Mouse (Mus musculus) MEL (cell line): ENCODE data around the gene Vwce.

Experiments
- CTCF ChIP-seq, 3 experiments: IDR thresholded peaks in 2 of 3; conservative IDR thresholded peaks in 1 of 3; 2 replicates each; pipeline ENCODE4 v1.5.1; 2011 to 2012; ENCODE audit warnings: low read length in 3 of 3, low read depth in 2 of 3, mild to moderate bottlenecking in 2 of 3, improper control_type of control experiment in 1 of 3, inconsistent platforms in 1 of 3, mixed read lengths in 1 of 3, moderate library complexity in 1 of 3; ENCODE audit not compliant: control insufficient read depth in 1 of 3, insufficient read depth in 1 of 3, poor library complexity in 1 of 3, severe bottlenecking in 1 of 3
- HCFC1 ChIP-seq: IDR thresholded peaks from 2 replicates; pipeline ENCODE4 v1.6.1; 2012; ENCODE audit warnings: low read depth, mild to moderate bottlenecking, inconsistent platforms, low read length, improper control_type of control experiment, moderate library complexity

DNA sequence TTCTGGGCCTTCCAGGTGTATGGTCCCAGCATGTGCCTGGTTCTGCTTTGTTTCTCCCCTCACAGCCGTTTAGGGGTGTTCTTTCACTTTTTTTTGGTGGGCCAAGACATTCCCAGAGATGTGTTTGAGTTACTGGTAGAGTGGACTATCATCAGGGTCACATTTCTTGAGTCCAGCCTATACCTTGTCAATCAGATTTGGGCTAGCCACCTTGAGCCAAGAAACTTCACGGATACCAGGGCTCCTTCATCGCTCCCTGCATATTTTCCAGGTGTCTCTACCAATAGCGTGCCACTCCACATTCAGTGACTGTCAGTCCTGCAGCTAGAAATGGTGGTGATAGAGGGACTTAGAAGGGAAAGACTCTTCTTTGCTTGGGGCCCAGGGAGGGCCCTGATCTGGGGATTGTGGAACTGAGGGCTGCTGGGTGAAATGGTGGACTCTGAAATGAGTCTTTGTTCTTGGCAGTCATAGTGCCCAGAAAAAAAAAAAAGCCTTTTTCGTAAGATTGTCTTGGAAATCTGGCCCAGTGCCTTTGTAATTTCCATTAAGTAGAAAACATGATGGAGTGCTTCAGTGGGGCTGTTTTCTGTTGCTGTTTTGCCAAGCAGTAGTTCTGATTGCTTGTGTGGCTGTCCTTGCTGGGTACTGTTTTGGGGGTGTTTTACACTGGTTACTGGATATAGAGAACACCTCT, 55.6 kb downstream of the Vwce start:
- TF ChIP-seq CTCF (IDR thresholded peaks at IDR 0.05 in 2 of 3, conservative IDR thresholded peaks at IDR 0.05 in 1 of 3; ENCODE audit: control insufficient read depth in 1 of 3, insufficient read depth in 1 of 3, low read depth in 2 of 3, low read length in 3 of 3, poor library complexity in 1 of 3, severe bottlenecking in 1 of 3) (no peak), HCFC1 (no peak)
